Mouse (Mus musculus) T-helper 1 cell (primary cell): ENCODE measurements around the gene Lsr.

Source experiments
- in situ Hi-C: fragments of 300-600 bp; cut with MboI, MseI; formaldehyde crosslinking; loops from one replicate; pipeline ENCODE4 v1.15.1; 2025; ENCODE audit warnings: high pct_unique_total_duplicates

The Lsr gene

DNA sequence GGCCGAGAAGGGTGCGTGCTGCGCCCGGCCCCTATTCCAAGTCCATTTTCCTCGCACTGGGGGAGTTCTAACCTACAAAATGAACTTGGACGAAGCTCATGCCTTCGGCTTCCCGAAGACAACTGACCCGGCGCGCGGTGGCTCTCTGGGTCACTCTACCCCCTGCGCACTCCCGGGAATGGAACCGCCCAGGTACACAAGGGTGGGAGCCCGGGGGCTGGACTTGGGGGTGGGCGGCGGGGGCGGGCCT, at the start of gene Lsr:
Gene Lsr, minus strand, starts transcription at position 214 of the 250 bp plus-strand sequence.
- in situ Hi-C loops: no loop called here

- in situ Hi-C loops: no loop called here
These were observed 44.0 kb upstream of the Lsr start for GRCm38 (mm10) chr7:31017104-31017901.

DNA sequence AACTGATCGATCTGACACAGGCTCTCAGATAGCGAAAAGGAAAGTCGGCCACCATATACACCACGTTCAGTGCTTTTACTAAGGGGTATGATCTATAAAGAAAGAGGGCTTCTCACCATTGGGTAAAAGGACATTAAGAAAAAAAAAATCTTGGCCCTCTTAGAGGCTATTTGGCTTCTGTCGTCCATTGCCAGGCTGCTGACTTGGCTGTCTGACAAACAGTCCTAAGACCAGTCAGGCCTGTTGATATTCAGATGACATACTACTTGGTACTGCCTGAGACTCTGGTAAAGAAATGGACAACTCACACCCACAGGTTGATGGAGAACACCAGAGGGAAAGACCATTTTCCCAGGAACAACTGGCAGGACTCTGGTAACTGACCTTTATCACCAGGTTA, 39.7 kb upstream of the Lsr start:
- in situ Hi-C loops: no loop called here

- in situ Hi-C loops: no loop called here
These were observed 35.6 kb upstream of the Lsr start for GRCm38 (mm10) chr7:31008889-31009288.

GRCm38 (mm10) chr7:31008175-31008574, 34.9 kb upstream of the Lsr start:
- in situ Hi-C loops: no loop called here

GRCm38 (mm10) chr7:31007775-31008174, 34.5 kb upstream of the Lsr start:
- in situ Hi-C loops: no loop called here

DNA sequence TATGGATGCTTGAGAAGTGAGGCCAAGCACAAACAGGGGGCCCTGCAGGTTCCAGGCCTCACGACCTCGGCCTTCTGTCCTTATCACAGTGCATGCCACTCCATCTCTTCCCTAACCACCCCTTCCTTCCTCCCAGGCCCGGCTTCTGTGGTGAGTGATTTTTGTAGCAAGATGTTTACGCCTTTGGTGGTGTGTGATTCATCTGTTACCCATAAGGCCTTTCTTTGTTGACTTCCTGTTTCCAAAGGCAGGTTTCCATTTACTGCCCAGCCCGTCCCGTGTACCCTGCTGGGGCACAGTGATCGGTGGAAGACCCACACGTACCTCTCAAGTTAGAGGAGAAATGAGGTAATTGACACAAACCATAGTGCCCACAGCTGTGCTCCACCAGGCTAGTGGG, 29.4 kb upstream of the Lsr start:
- in situ Hi-C loops: no loop called here

- in situ Hi-C loops: no loop called here
These were observed 27.3 kb upstream of the Lsr start for GRCm38 (mm10) chr7:31000505-31001020.

GRCm38 (mm10) chr7:30996491-30996890, 23.2 kb upstream of the Lsr start:
- in situ Hi-C loops: no loop called here

DNA sequence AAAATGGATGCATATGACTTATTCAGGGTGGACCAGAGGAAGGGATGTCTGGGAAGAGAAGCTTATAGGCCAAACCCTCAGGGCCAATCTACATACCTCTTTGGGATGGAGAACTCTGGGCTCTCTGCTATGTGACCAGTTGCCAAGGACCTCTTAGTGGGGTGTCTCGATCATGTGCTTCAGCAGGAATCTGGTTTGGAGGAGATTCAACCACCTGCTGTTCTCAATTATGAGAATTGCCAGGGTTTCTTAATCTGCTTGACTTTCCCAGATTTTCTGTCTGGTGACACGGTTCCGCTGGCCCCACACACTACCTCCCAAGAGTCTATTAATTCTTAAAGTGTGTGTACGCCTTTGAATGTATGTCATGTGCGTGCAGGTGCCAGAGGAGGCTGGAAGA, 20.7 kb upstream of the Lsr start:
- in situ Hi-C loops: loop anchor here (5.0 kb wide), 1 partner anchor 103 kb away; no protein-coding TSS in a partner anchor

- in situ Hi-C loops: loop anchor here (5.0 kb wide), 1 partner anchor 105 kb away; no protein-coding TSS in a partner anchor
These were observed 18.9 kb upstream of the Lsr start for GRCm38 (mm10) chr7:30992148-30992547.

DNA sequence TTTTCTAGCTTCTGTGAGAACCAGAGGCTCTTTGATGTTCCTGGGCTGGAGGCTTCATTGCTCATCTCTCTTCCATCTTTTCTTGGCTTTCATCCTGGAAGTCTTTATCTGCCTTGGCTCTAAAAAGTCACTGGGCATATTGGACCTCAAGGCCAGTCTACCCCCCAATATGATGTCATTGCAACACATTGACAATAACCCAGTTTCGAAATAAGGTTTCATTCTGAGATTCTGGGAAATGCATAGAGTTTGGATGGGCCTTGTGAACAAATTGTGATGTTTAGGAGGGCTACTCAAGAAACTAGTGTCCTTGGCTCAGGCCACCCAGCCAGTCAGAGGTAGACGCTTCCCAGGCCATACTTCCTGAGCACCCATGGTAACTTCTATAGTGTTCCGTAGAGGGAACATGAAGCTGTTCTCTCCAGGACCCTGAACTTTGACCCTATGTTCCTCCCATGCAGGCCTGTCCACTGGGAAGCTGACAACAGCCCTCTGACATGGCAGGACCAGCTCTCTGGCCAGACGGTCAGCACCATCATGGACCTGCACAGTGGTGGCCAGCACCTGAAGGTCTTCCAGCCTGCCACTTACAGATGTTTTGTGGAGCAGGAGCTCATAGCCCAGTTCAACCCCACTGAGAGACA, 15.4 kb upstream of the Lsr start:
- in situ Hi-C loops: loop anchor here (5.0 kb wide), 1 partner anchor 39 kb away; no protein-coding TSS in a partner anchor

DNA sequence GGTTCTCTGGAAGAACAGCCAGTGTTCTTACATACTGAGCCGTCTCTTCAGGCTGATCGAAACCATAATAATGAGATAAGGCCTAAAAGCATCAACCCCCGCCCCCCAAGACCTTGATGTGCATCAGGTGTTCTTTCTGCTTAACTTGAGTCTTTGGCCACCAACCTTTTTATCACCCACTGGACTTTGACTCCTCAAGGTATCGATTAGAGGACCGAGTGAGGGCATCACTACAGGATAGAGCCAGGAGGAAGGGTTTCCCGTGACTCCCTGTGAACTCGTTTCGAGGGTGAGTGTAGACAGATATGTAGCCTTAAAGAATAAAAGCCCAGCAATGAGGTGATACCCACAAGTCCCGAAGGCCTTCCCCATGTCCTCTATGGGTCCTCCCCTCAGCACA, 12.1 kb upstream of the Lsr start:
- in situ Hi-C loops: loop anchor here (5.0 kb wide), 1 partner anchor 42 kb away; no protein-coding TSS in a partner anchor

DNA sequence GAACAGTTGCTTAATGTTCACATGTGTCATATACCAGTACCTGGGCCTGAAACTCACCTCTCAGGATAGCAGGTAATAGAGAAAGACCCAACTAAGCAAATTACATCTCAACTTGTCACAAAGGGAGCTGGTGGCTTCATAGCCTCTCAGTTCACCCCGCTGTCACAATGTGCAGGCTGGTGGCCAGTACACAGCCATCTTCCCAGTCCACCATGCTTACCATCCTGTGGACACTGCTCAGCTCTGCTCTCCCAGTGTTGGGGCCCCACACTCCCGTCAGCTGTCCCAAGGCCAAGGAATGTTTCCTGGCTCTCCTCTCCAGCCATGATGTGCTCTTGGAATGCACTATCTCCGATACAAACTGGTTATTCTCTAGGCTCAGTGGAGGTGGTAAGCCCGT, 8.4 kb upstream of the Lsr start:
- in situ Hi-C loops: no loop called here

DNA sequence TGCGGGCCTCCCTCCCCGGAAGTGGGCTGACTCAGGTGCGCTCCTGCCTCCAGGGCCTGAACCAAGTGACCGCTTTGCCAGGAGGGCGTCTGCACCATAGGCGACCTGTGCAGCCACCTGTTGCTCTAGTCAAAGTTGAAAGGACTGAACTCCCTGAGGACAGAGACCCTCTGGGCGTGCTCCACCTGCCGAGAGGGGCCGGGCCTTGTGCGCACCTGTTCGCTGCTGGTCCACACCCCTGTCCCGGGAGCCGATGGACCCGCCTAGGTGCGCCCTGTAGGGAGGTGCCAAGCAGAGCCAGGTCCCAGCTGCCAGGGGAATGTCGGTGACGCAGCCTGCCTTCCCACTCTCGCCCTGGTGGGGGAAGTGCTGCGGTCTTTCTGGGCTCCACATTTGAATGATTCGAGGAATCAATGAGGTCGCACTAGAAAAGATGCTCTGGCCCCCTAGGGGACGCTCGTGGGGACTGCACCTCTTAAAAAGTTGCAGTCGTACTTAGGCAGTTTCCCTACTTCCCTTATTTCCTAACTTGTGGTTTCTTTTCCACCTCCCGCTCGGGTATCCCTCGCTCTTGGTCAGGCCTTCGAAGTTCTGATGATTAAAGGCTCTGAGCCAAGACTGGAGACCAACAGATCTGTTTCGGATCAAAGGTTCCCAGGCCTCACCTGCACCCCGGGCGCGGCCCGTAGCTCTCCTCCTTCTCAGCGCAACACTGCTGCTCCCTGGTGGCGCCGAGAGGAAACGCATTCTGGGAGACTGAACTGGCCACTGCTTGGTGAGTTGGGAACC, 431 bp upstream of the Lsr start, which contains the start of gene Fam187b:
Gene Fam187b, plus strand, starts transcription at position 290 of the 789 bp plus-strand sequence.
- in situ Hi-C loops: no loop called here

GRCm38 (mm10) chr7:30972426-30973250, 626 bp downstream of the Lsr start:
- in situ Hi-C loops: no loop called here

DNA sequence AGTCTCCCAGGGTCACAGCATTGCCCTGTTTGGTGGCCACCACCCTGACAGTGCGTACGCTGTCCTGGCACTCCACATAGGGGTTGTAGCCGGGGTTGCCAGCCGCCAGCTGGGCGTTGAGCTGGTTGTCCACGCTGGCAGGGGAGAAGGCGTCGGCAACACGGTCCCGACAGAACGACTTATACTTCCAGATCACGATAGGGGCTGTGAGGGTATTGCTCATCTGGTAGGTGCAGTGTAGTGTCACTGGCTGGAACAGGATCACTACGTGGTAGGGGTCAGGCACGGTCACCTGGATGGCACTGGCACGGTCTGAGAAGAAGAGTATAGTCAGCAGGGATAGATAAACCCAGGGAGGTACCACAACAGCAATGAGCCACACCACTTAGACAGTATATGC, 1.4 kb downstream of the Lsr start:
- in situ Hi-C loops: no loop called here

- in situ Hi-C loops: no loop called here
These were observed 4.1 kb downstream of the Lsr start for GRCm38 (mm10) chr7:30969174-30969573.

- in situ Hi-C loops: no loop called here
These were observed 4.7 kb downstream of the Lsr start for GRCm38 (mm10) chr7:30968611-30969010.

DNA sequence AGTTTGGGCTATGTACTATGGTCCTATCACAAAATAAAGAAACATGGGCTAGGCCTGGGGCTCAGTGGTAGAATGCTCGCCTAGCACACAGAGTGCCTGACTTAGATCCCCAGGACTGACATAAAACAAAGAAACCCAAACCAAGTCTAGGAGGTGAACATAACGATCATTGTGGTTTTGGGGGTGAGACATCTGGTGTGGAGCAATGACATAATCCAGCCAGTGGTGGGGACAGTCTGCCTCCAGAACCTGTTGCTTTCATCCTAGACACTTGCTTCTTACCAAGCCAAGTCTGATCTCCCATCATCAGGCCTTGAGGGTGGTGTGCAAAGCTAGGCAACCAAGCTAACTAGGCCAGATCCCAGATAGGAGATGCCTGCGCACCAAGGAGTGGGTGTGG, 6.6 kb downstream of the Lsr start:
- in situ Hi-C loops: no loop called here

DNA sequence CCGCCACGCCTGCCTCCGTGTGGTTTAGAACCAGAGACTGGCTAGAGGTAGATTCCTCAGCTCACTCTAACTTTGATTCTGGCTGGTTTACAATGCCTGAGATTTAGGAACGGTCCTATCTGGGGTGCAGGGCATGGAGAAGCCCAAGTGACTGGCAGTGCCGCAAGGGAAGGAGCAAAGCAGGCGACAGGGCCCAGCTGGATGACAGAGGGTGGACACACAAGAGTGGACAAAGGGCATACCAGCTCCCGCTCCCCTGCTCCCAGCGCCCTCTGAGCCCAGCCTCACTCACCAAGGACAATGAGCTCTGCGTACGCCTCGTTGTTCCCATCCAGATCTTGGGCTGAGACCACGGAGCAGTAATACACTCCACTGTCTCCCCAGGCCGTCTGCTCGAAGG, 7.6 kb downstream of the Lsr start:
- in situ Hi-C loops: no loop called here
